Mouse (Mus musculus): ENCODE data around the gene Mthfsd. TPM values are rescaled to one million over a fixed set of nuclear protein-coding genes. Genes with fewer than 3 reads are reported as not detected.

Gene Mthfsd
- polyA plus RNA-seq, 1 experiment from 2014 or later, result 46.1 TPM

- peak overlapping the region; percentile 42 for H3K9ac ChIP-seq (ENCODE audit: low read depth, low read length)
- DNase-seq (ENCODE audit: low spot score) (peak; percentile 94), ATAC-seq (ENCODE audit: low read depth) (peak; percentile 87)
- no peaks in the 10 kb centered on the region for H3K9me3 ChIP-seq (ENCODE audit: control insufficient read depth, low read length)
- peak overlapping the region; percentile 68 for H3K4me2 ChIP-seq (ENCODE audit: low read depth, low read length)
- WGBS, result 0% methylated on average over 28 of the region's 36 CpGs
- H3K4me3 ChIP-seq (ENCODE audit: low read depth, low read length), result peak overlapping the region; percentile 38
- H3K36me3 ChIP-seq (ENCODE audit: control insufficient read depth, insufficient read depth, low read length), result no peaks in the 10 kb centered on the region
- peaks cover 16% of the 10 kb centered on the region; the same call in 1 of the 2 replicates for H3K4me1 ChIP-seq (ENCODE audit: control insufficient read depth, insufficient read depth, low read length)
- peak overlapping the region; percentile 63 for H3K27ac ChIP-seq (replicated peaks; ENCODE audit: low read depth, low read length)
- H3K27me3 ChIP-seq (replicated peaks; ENCODE audit: control insufficient read depth, insufficient read depth, low read length), result peaks cover 98% of the 10 kb centered on the region
These were observed 17.2 kb upstream of the Mthfsd start for GRCm38 (mm10) chr8:121125311-121125876.

- WGBS, result 6% methylated on average over 17 of the region's 17 CpGs
- peaks cover 16% of the 10 kb centered on the region; the same call in 1 of the 2 replicates for H3K4me1 ChIP-seq (ENCODE audit: control insufficient read depth, insufficient read depth, low read length)
- H3K9ac ChIP-seq (ENCODE audit: low read depth, low read length), result peak overlapping the region; percentile 42; the same call in 1 of the 2 replicates
- H3K27ac ChIP-seq (replicated peaks; ENCODE audit: low read depth, low read length), result peak overlapping the region; percentile 58
- H3K4me3 ChIP-seq (ENCODE audit: low read depth, low read length), result peak overlapping the region; percentile 38; the same call in 1 of the 2 replicates
- H3K4me2 ChIP-seq (ENCODE audit: low read depth, low read length), result peak overlapping the region; percentile 68
- no peaks in the 10 kb centered on the region for H3K36me3 ChIP-seq (ENCODE audit: control insufficient read depth, insufficient read depth, low read length)
- no peak for DNase-seq (ENCODE audit: low spot score)
- ATAC-seq (ENCODE audit: low read depth), result no peak; the same call in 1 of the 2 replicates
- no peaks in the 10 kb centered on the region for H3K9me3 ChIP-seq (ENCODE audit: control insufficient read depth, low read length)
- H3K27me3 ChIP-seq (replicated peaks; ENCODE audit: control insufficient read depth, insufficient read depth, low read length), result peaks cover 98% of the 10 kb centered on the region
These were observed 16.5 kb upstream of the Mthfsd start for GRCm38 (mm10) chr8:121124547-121125239.

- Histone ChIP-seq H3K4me2 (ENCODE audit: low read depth, low read length) (no peak overlapping the region), H3K27me3 (replicated peaks; ENCODE audit: control insufficient read depth, insufficient read depth, low read length) (peaks cover 96% of the 10 kb centered on the region), H3K4me3 (ENCODE audit: low read depth, low read length) (no peak overlapping the region), H3K36me3 (ENCODE audit: control insufficient read depth, insufficient read depth, low read length) (no peaks in the 10 kb centered on the region), H3K9me3 (ENCODE audit: control insufficient read depth, low read length) (no peaks in the 10 kb centered on the region), H3K4me1 (ENCODE audit: control insufficient read depth, insufficient read depth, low read length) (peaks cover 9% of the 10 kb centered on the region; the same call in 1 of the 2 replicates), H3K27ac (replicated peaks; ENCODE audit: low read depth, low read length) (no peak overlapping the region), H3K9ac (ENCODE audit: low read depth, low read length) (no peak overlapping the region)
- 59% methylated on average over 2 of the region's 2 CpGs for WGBS
- no peak for ATAC-seq (ENCODE audit: low read depth)
- DNase-seq (ENCODE audit: low spot score), result no peak
These were observed 14.9 kb upstream of the Mthfsd start for GRCm38 (mm10) chr8:121123113-121123512.

GRCm38 (mm10) chr8:121122368-121122767 lies 14.2 kb upstream of the Mthfsd start:
- Histone ChIP-seq H3K9ac (ENCODE audit: low read depth, low read length) (no peak overlapping the region), H3K36me3 (ENCODE audit: control insufficient read depth, insufficient read depth, low read length) (no peaks in the 10 kb centered on the region), H3K4me2 (ENCODE audit: low read depth, low read length) (peak overlapping the region; percentile 91; the same call in 1 of the 2 replicates), H3K4me3 (ENCODE audit: low read depth, low read length) (no peak overlapping the region), H3K4me1 (ENCODE audit: control insufficient read depth, insufficient read depth, low read length) (peaks cover 4% of the 10 kb centered on the region; the same call in 1 of the 2 replicates), H3K27me3 (replicated peaks; ENCODE audit: control insufficient read depth, insufficient read depth, low read length) (peaks cover 97% of the 10 kb centered on the region), H3K9me3 (ENCODE audit: control insufficient read depth, low read length) (no peaks in the 10 kb centered on the region), H3K27ac (replicated peaks; ENCODE audit: low read depth, low read length) (no peak overlapping the region)
- ATAC-seq (ENCODE audit: low read depth), result no peak
- DNase-seq (ENCODE audit: low spot score), result no peak
- WGBS, result 22% methylated on average over 6 of the region's 7 CpGs

GRCm38 (mm10) chr8:121121704-121122103 lies 13.5 kb upstream of the Mthfsd start:
- peak overlapping the region; percentile 59; the same call in 1 of the 2 replicates for H3K4me3 ChIP-seq (ENCODE audit: low read depth, low read length)

GRCm38 (mm10) chr8:121120456-121121419 lies 12.5 kb upstream of the Mthfsd start:
- Histone ChIP-seq H3K4me2 (ENCODE audit: low read depth, low read length) (peak overlapping the region; percentile 91), H3K27me3 (replicated peaks; ENCODE audit: control insufficient read depth, insufficient read depth, low read length) (peaks cover 95% of the 10 kb centered on the region), H3K27ac (replicated peaks; ENCODE audit: low read depth, low read length) (no peak overlapping the region), H3K9ac (ENCODE audit: low read depth, low read length) (peak overlapping the region; percentile 77), H3K4me3 (ENCODE audit: low read depth, low read length) (peak overlapping the region; percentile 59; the same call in 1 of the 2 replicates), H3K9me3 (ENCODE audit: control insufficient read depth, low read length) (no peaks in the 10 kb centered on the region), H3K36me3 (ENCODE audit: control insufficient read depth, insufficient read depth, low read length) (no peaks in the 10 kb centered on the region), H3K4me1 (ENCODE audit: control insufficient read depth, insufficient read depth, low read length) (peaks cover 9% of the 10 kb centered on the region)
- ATAC-seq (ENCODE audit: low read depth) (no peak), DNase-seq (ENCODE audit: low spot score) (no peak)
- 18% methylated on average over 17 of the region's 17 CpGs for WGBS

More at GRCm38 (mm10) chr8:121121704-121122103, 13.5 kb upstream of the Mthfsd start:
- H3K9me3 ChIP-seq (ENCODE audit: control insufficient read depth, low read length), result no peaks in the 10 kb centered on the region
- DNase-seq (ENCODE audit: low spot score) (no peak), ATAC-seq (ENCODE audit: low read depth) (no peak)
- H3K27me3 ChIP-seq (replicated peaks; ENCODE audit: control insufficient read depth, insufficient read depth, low read length), result peaks cover 97% of the 10 kb centered on the region
- H3K9ac ChIP-seq (ENCODE audit: low read depth, low read length), result peak overlapping the region; percentile 15; the same call in 1 of the 2 replicates
- H3K4me2 ChIP-seq (ENCODE audit: low read depth, low read length), result peak overlapping the region; percentile 91; the same call in 1 of the 2 replicates
- peaks cover 7% of the 10 kb centered on the region for H3K4me1 ChIP-seq (ENCODE audit: control insufficient read depth, insufficient read depth, low read length)
- no peaks in the 10 kb centered on the region for H3K36me3 ChIP-seq (ENCODE audit: control insufficient read depth, insufficient read depth, low read length)
- 33% methylated on average over 6 of the region's 8 CpGs for WGBS
- no peak overlapping the region for H3K27ac ChIP-seq (replicated peaks; ENCODE audit: low read depth, low read length)

GRCm38 (mm10) chr8:121119635-121120455 lies 11.7 kb upstream of the Mthfsd start:
- H3K4me2 ChIP-seq (ENCODE audit: low read depth, low read length), result peak overlapping the region; percentile 91
- no peak for ATAC-seq (ENCODE audit: low read depth)
- H3K27me3 ChIP-seq (replicated peaks; ENCODE audit: control insufficient read depth, insufficient read depth, low read length), result peaks cover 95% of the 10 kb centered on the region
- no peak overlapping the region for H3K27ac ChIP-seq (replicated peaks; ENCODE audit: low read depth, low read length)
- WGBS, result 20% methylated on average over 12 of the region's 12 CpGs
- peak overlapping the region; percentile 59 for H3K4me3 ChIP-seq (ENCODE audit: low read depth, low read length)
- no peaks in the 10 kb centered on the region for H3K9me3 ChIP-seq (ENCODE audit: control insufficient read depth, low read length)
- no peaks in the 10 kb centered on the region for H3K36me3 ChIP-seq (ENCODE audit: control insufficient read depth, insufficient read depth, low read length)
- H3K4me1 ChIP-seq (ENCODE audit: control insufficient read depth, insufficient read depth, low read length), result peaks cover 5% of the 10 kb centered on the region
- H3K9ac ChIP-seq (ENCODE audit: low read depth, low read length), result peak overlapping the region; percentile 77
- no peak for DNase-seq (ENCODE audit: low spot score)
